Mouse (Mus musculus) embryonic fibroblast, embryonic 13.5 days (primary cell): ENCODE data around the gene Cadps. TPM values are rescaled to one million over a fixed set of nuclear protein-coding genes. Genes with fewer than 3 reads are reported as not detected.

Source experiments
- H3K27ac ChIP-seq: 2 replicates; pipeline ENCODE4 v1.5.1; 2012; ENCODE audit warnings: low read length, control low read depth, inconsistent platforms; ENCODE audit not compliant: insufficient read depth
- H3K4me1 ChIP-seq: 2 replicates; pipeline ENCODE4 v1.6.1; 2011; ENCODE audit warnings: low read length; ENCODE audit not compliant: control insufficient read depth, insufficient read depth
- H3K4me3 ChIP-seq: 2 replicates; pipeline ENCODE4 v1.5.1; 2011; ENCODE audit warnings: mild to moderate bottlenecking, control low read depth, low read length; ENCODE audit not compliant: insufficient read depth
- CTCF ChIP-seq: IDR thresholded peaks from 2 replicates; pipeline ENCODE4 v1.5.1; 2011; ENCODE audit warnings: mild to moderate bottlenecking, control low read depth, low read length, moderate library complexity, borderline replicate concordance; ENCODE audit not compliant: insufficient read depth
- POLR2A ChIP-seq: IDR thresholded peaks from 2 replicates; pipeline ENCODE4 v1.6.1; 2011; ENCODE audit warnings: low read depth, mild to moderate bottlenecking, control low read depth, low read length, moderate library complexity
- polyA plus RNA-seq: library from polyadenylated mRNA; stranded (reverse); fragments of >200 nt; gene quantifications from 2 replicates; pipeline ENCODE4 v1.2.4, GENCODE M21; 2011; ENCODE audit warnings: low read depth; ENCODE audit not compliant: missing spikeins, insufficient read length

Cadps gene
- polyA plus RNA-seq = 0.49 TPM in 1 of 2 replicates, not detected in the other

GRCm38 (mm10) chr14:12822491-12823219, at the start of gene Cadps:
TSS of gene Cadps (minus strand) at chr14:12823079.
- TF ChIP-seq POLR2A (no peak), CTCF (no peak)
- Histone ChIP-seq H3K4me1 (no peaks in the 10 kb centered on the region), H3K4me3 (peak within 1 kb of the TSS; percentile 35), H3K27ac (no peak within 1 kb of the TSS)

DNA sequence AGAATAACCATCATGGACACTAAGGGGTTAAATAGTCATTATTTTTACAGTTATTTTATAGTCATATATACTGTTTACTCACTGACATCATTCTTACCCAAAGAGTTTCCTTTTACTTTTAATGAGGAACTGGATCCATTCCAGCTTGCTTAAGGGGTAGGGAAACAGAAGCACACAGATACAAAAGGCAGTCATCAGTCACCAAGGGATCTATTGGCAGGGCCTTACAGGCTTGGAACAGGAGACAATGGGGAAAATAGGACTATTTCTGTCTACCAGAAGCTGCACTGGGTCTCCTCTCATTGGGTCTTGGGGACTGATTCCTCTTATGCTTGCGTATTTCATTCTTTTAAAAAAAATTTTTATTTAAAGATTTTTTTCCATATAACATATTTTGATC, 46.7 kb upstream of the Cadps start:
- no peak overlapping the region for H3K4me3 ChIP-seq
- H3K27ac ChIP-seq = no peak overlapping the region
- H3K4me1 ChIP-seq = no peaks in the 10 kb centered on the region
- no peak for TF ChIP-seq POLR2A
- no peak for TF ChIP-seq CTCF

- TF ChIP-seq POLR2A (no peak), CTCF (no peak)
- no peak overlapping the region for H3K27ac ChIP-seq
- H3K4me3 ChIP-seq = no peak overlapping the region
- H3K4me1 ChIP-seq = no peaks in the 10 kb centered on the region
These were observed 42.4 kb upstream of the Cadps start for GRCm38 (mm10) chr14:12865258-12865657.

GRCm38 (mm10) chr14:12843860-12844259, 21.0 kb upstream of the Cadps start:
- no peak for TF ChIP-seq CTCF
- no peak for TF ChIP-seq POLR2A
- no peak overlapping the region for H3K27ac ChIP-seq
- H3K4me1 ChIP-seq = no peaks in the 10 kb centered on the region
- no peak overlapping the region for H3K4me3 ChIP-seq

DNA sequence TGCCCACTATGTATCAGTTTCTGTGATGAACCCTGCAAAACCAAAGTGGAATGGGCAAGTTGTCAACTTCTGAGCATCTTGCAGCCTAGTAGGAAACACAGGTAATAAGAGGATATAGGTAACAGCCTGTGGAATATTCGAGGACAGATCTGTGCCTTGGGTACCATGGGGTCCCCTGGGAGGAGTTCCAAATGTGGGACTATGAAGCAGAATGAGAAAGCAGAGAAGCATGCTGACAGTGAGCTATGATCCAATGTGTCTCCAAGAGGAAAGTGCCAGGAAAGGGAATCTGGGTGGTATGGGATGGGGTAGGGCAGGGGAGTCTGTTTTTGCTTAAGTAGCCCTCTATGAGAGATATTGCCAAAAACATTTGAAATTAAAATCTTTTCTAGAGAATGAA, 16.6 kb upstream of the Cadps start:
- TF ChIP-seq POLR2A = no peak
- H3K4me1 ChIP-seq = no peaks in the 10 kb centered on the region
- no peak overlapping the region for H3K27ac ChIP-seq
- H3K4me3 ChIP-seq = no peak overlapping the region

DNA sequence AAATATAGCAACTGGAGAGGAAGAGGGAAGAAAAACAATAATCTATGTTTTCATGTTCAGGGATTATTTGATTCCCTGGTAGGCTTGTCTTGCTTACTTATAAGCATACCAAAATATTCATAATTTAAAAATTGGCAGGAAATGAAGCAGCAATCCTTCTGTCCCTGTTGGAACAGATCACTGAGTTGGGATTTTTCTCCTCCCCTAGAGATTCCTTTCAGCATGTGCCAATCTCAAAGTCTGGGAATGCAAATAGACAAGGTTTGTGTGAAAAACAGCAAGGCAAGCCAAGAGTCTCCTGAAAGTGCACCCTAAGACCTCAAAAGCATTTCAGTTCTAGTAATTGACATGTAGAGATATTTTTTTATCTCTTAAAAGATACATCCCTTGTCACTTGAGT, 16.1 kb upstream of the Cadps start:
- H3K4me1 ChIP-seq = no peaks in the 10 kb centered on the region
- H3K4me3 ChIP-seq = no peak overlapping the region
- TF ChIP-seq CTCF (no peak), POLR2A (no peak)
- H3K27ac ChIP-seq = no peak overlapping the region

DNA sequence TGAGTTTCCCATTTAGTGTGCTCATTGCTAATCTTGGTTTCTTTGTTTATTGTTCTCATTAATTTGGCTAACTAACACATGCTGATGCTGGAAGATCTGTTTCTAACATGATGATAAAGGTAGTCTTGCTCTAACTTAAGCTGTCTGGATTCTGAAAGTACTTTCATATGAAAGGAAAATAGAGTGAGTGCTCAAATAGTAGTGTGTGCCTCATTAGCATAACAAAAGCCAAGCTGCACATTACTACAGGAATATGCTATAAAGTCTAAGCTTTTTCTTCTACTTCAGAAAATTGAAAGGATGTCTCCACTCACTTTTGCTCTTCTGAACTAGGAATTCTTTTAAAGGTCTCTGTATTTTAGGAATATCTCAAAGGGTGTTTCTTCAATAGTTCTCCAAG, 15.4 kb upstream of the Cadps start:
- no peak for TF ChIP-seq CTCF
- no peak for TF ChIP-seq POLR2A

DNA sequence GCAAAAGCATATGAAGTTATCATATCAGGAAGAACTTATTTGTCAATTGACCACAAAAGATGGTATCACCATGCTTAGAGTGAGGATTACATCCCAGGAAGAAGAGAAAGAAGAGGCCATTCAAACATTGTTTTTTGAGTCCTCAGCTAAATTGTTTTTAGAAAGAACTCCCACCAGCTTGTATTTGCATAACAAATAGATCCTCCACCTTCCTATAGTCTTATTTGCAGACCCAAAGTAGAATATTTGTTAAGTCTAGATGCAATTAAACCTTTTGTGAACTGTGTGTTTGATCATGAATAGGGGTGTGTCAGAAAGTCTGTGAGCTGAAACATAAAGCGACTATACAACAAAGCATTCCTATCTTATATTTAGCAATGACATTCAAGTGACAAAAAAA, 15.0 kb upstream of the Cadps start:
- Histone ChIP-seq H3K27ac (no peak overlapping the region), H3K4me1 (no peaks in the 10 kb centered on the region), H3K4me3 (no peak overlapping the region)
- TF ChIP-seq CTCF (no peak), POLR2A (no peak)

More for the DNA sequence above, 15.4 kb upstream of the Cadps start:
- Histone ChIP-seq H3K27ac (no peak overlapping the region), H3K4me1 (no peaks in the 10 kb centered on the region), H3K4me3 (no peak overlapping the region)

DNA sequence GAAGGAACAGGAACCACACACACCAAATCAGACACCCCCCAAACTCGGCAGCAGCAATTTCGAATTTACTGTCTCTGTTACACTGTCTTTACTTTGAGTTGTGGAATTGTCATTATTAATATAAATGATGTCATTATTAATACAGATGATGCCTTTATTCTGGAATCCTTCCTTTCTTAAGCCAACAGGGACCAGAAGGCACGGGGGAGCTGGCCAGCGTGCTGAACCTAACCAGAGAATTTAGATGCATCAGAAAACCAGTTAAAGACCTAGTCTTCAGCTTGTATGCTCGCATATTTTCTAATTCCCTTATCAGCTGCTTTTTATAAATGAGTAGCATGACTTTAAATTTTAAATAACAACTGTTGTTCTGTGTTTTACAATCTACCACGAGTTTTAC, 902 bp upstream of the Cadps start:
- Histone ChIP-seq H3K4me3 (no peak overlapping the region), H3K4me1 (no peaks in the 10 kb centered on the region), H3K27ac (no peak overlapping the region)
- TF ChIP-seq CTCF (no peak), POLR2A (no peak)

DNA sequence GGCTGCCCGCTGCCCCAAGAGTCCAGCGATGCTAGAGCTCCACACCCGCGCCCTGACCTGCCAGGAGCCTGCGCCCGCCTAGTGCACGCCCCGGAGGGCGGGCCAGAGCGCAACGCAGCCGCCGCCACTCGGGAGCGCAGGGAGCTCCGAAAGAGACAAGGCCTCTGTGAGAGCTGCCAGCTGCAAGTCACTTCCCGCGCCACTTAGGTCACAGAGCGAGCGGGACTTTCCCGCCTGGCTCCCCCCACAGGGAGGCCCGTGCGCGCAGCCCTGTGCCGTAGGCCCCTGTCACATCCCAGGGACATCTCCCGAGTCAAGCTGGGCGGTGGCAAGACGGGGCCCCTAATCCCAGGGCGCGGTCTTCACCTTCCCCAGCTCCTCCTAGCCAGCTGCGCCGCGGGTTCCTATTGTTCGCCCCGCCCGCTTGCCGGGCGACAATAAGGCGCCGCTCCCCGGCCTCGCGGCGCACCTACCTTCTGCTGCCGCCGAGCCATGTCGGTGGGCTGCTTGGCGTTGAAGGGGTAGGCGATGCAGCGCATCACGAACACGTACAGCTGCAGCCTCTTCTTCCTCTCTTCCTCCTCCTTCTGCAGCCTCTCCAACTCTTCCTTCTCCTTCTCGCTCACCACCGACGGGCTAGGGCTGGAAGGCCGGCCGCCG, 918 bp downstream of the Cadps start:
- no peaks in the 10 kb centered on the region for H3K4me1 ChIP-seq
- TF ChIP-seq POLR2A = no peak
- TF ChIP-seq CTCF = no peak
- H3K27ac ChIP-seq = no peak overlapping the region
- peak overlapping the region; percentile 35 for H3K4me3 ChIP-seq
